Mouse (Mus musculus) E14TG2a.4 (cell line): ENCODE data around the gene T2.

Experiments
- H3K27me3 ChIP-seq: 2 replicates; pipeline ENCODE4 v1.6.1; 2014; ENCODE audit warnings: low read length, control low read depth; ENCODE audit not compliant: insufficient read depth
- H3K36me3 ChIP-seq: 2 replicates; pipeline ENCODE4 v1.6.1; 2014; ENCODE audit warnings: low read length, control low read depth; ENCODE audit not compliant: insufficient read depth
- H3K4me1 ChIP-seq: replicated peaks from 2 replicates; pipeline ENCODE4 v1.6.1; 2014; ENCODE audit warnings: low read depth, low read length, control low read depth
- H3K4me3 ChIP-seq: replicated peaks from 2 replicates; pipeline ENCODE4 v1.5.1; 2014; ENCODE audit warnings: mild to moderate bottlenecking, low read length
- H3K9me3 ChIP-seq: 2 replicates; pipeline ENCODE4 v1.6.1; 2014; ENCODE audit warnings: low read length, control low read depth
- CTCF ChIP-seq: conservative IDR thresholded peaks from 2 replicates; pipeline ENCODE4 v1.5.1; 2014; ENCODE audit warnings: low read length
- NANOG ChIP-seq: IDR thresholded peaks from 2 replicates; pipeline ENCODE4 v1.6.1; 2014; ENCODE audit warnings: borderline replicate concordance, low read length, mixed read lengths
- POU5F1 ChIP-seq: IDR thresholded peaks from 2 replicates; pipeline ENCODE4 v1.6.1; 2014; ENCODE audit warnings: low read length, borderline replicate concordance

Gene T2

GRCm38 (mm10) chr17:8420739-8421138 lies 64.9 kb downstream of the T2 start:
- H3K27me3 ChIP-seq: peaks cover 43% of the 10 kb centered on the region
- H3K4me3 ChIP-seq: no peak overlapping the region
- TF ChIP-seq CTCF: peak; percentile 70
- no peak for TF ChIP-seq NANOG
- H3K9me3 ChIP-seq: no peaks in the 10 kb centered on the region
- H3K4me1 ChIP-seq: peaks cover 9% of the 10 kb centered on the region
- H3K36me3 ChIP-seq: no peaks in the 10 kb centered on the region

GRCm38 (mm10) chr17:8421517-8421916 lies 65.7 kb downstream of the T2 start:
- no peaks in the 10 kb centered on the region for H3K36me3 ChIP-seq
- H3K4me3 ChIP-seq: no peak overlapping the region
- no peaks in the 10 kb centered on the region for H3K9me3 ChIP-seq
- H3K27me3 ChIP-seq: peaks cover 43% of the 10 kb centered on the region
- peaks cover 3% of the 10 kb centered on the region for H3K4me1 ChIP-seq
- no peak for TF ChIP-seq POU5F1
- no peak for TF ChIP-seq CTCF
- no peak for TF ChIP-seq NANOG

- no peak for TF ChIP-seq POU5F1
- peak; percentile 81 for TF ChIP-seq CTCF
- peaks cover 48% of the 10 kb centered on the region for H3K27me3 ChIP-seq
Measured at GRCm38 (mm10) chr17:8423283-8423682, 67.5 kb downstream of the T2 start.

GRCm38 (mm10) chr17:8429436-8429835 lies 73.6 kb downstream of the T2 start:
- Histone ChIP-seq H3K4me1 (peaks cover 56% of the 10 kb centered on the region), H3K4me3 (peak overlapping the region; percentile 51), H3K27me3 (peaks cover 90% of the 10 kb centered on the region), H3K9me3 (no peaks in the 10 kb centered on the region), H3K36me3 (no peaks in the 10 kb centered on the region)
- TF ChIP-seq POU5F1: no peak
- TF ChIP-seq NANOG: no peak
- no peak for TF ChIP-seq CTCF

More at GRCm38 (mm10) chr17:8423283-8423682, 67.5 kb downstream of the T2 start:
- H3K4me1 ChIP-seq: peaks cover 6% of the 10 kb centered on the region
- H3K36me3 ChIP-seq: no peaks in the 10 kb centered on the region
- H3K9me3 ChIP-seq: no peaks in the 10 kb centered on the region
- H3K4me3 ChIP-seq: no peak overlapping the region

DNA sequence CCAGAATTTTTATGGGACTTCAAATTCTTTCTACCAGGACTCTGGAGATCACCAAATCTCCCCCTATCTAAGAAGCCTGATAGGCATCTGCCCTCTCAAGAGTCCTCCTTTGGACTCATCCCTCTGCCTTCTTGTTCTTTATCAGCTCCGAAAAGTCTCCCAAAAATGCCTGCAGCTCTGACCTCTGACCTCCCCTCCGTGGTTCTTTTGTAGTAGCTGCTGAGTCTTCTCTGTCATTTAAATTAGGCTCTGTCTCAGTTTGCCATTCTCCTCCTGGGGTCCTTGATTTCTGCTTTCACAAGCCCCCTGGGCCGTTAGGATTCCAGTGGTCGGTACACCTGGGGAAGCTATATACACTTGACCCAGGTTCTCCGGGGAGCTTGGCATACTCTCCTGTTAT lies 74.1 kb downstream of the T2 start:
- Histone ChIP-seq H3K36me3 (no peaks in the 10 kb centered on the region), H3K27me3 (peaks cover 90% of the 10 kb centered on the region), H3K4me1 (peaks cover 61% of the 10 kb centered on the region), H3K9me3 (no peaks in the 10 kb centered on the region), H3K4me3 (peak overlapping the region; percentile 51)
- no peak for TF ChIP-seq POU5F1
- TF ChIP-seq CTCF: no peak
- TF ChIP-seq NANOG: peak; percentile 43; the same call in 1 of the 2 replicates

DNA sequence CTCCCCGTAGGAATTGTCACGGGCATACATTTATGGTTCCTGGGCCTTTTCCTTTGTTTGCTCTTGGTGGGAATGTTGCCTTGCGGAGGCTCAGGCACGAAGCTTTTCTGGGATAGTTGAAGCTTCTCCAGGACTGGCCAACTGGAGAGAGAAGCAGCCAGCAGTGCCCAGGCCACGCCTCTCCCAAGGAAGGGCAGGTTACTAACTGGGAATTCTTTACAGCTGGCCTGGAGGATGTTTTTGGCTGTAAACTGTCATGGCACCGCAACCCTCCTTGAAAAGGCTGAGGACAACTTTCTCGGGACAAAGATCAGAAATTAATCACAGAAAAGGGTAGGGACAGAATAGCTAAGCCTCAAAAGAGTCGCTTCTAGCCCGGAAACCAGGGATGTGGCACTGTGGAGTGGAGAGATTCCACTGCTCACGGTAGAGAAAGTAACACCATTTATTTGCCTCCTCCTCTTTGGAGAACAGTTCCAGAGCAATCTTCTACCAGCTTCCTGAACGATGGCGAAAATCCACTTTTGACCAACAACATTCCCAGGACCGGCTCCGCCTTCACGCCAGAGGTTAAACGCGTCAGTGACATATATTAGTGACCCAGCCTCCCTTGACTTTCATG lies 76.5 kb downstream of the T2 start:
- no peaks in the 10 kb centered on the region for H3K9me3 ChIP-seq
- no peaks in the 10 kb centered on the region for H3K36me3 ChIP-seq
- H3K4me3 ChIP-seq: peak overlapping the region; percentile 23; the same call in 1 of the 2 replicates
- peaks cover 93% of the 10 kb centered on the region for H3K27me3 ChIP-seq
- TF ChIP-seq POU5F1: no peak
- no peak for TF ChIP-seq NANOG
- TF ChIP-seq CTCF: no peak
- H3K4me1 ChIP-seq: peaks cover 66% of the 10 kb centered on the region

- peaks cover 93% of the 10 kb centered on the region for H3K27me3 ChIP-seq
- no peaks in the 10 kb centered on the region for H3K36me3 ChIP-seq
- H3K4me3 ChIP-seq: peak overlapping the region; percentile 76
- TF ChIP-seq NANOG (no peak), POU5F1 (no peak)
- H3K4me1 ChIP-seq: peaks cover 64% of the 10 kb centered on the region
- no peaks in the 10 kb centered on the region for H3K9me3 ChIP-seq
Measured at GRCm38 (mm10) chr17:8433121-8433977, 77.6 kb downstream of the T2 start.

GRCm38 (mm10) chr17:8433978-8434960 lies 78.5 kb downstream of the T2 start, which contains the start of gene T:
T (plus strand) TSS chr17:8434423.
- TF ChIP-seq CTCF (no peak), POU5F1 (no peak), NANOG (no peak)
- Histone ChIP-seq H3K36me3 (no peaks in the 10 kb centered on the region), H3K9me3 (no peaks in the 10 kb centered on the region), H3K4me1 (peaks cover 61% of the 10 kb centered on the region), H3K4me3 (peak within 1 kb of the TSS; percentile 76), H3K27me3 (peaks cover 93% of the 10 kb centered on the region)
